Mouse (Mus musculus) spleen, postnatal 0 days (tissue): Measurements from ENCODE around the gene Ckmt2. TPM values are rescaled to one million over a fixed set of nuclear protein-coding genes. Genes with fewer than 3 reads are reported as not detected.

Source experiments
- polyA plus RNA-seq: library from polyadenylated mRNA; unstranded; fragments of >200 nt; fragmentation: Nextera tagmentation; extraction: Ambion mirVana; gene quantifications from 2 replicates; pipeline ENCODE4 v1.2.1, GENCODE M21; 2015

The Ckmt2 gene
- 0.13 TPM in 1 of 2 replicates, not detected in the other for polyA plus RNA-seq

GRCm38 (mm10) chr13:91876741-91877349 lies at the start of gene Ckmt2:
Gene Ckmt2, minus strand, starts transcription at chr13:91876885.

GRCm38 (mm10) chr13:91807155-91807839 lies 69.4 kb downstream of the Ckmt2 start, which contains the start of gene Zcchc9:
Gene Zcchc9, minus strand, starts transcription at chr13:91807705.

Other genes starting within 250 kb of the Ckmt2 start
- not detected in 2 replicates for gene Acot12, start 135.4 kb downstream of the Ckmt2 start, polyA plus RNA-seq
- 17.8 and 21.7 TPM in 2 replicates for gene Zcchc9, start 69.2 kb downstream of the Ckmt2 start, polyA plus RNA-seq